Mouse (Mus musculus): ENCODE measurements around the gene BC028528.

DNA sequence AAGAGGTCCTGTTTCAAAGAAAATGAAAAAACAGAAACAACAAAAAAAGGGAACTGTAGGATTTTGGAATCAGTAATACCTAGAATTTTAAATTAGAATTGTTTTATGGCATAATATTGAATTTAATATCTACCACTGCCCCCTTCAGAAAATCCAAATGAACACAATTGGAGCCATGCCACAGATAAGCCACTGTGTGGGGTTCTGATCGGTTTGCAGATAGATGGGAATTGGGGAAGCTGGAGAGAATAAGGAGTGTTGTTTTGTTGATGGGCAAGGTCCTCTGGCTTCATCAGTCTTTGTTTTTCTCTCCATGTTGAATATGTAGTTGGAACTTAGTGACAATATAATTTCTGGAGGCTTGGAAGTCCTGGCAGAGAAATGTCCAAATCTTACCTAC lies 42.6 kb upstream of the BC028528 start:
- no peak for TF ChIP-seq CTCF (IDR thresholded peaks at IDR 0.05)
- no peak for TF ChIP-seq POLR2A (IDR thresholded peaks at IDR 0.05; ENCODE audit: insufficient read depth, low read depth, low read length)
- no peak for TF ChIP-seq EP300 (IDR thresholded peaks at IDR 0.05; ENCODE audit: insufficient read depth, low read depth, low read length)
